Mouse (Mus musculus): ENCODE data around the gene N6amt1.

DNA sequence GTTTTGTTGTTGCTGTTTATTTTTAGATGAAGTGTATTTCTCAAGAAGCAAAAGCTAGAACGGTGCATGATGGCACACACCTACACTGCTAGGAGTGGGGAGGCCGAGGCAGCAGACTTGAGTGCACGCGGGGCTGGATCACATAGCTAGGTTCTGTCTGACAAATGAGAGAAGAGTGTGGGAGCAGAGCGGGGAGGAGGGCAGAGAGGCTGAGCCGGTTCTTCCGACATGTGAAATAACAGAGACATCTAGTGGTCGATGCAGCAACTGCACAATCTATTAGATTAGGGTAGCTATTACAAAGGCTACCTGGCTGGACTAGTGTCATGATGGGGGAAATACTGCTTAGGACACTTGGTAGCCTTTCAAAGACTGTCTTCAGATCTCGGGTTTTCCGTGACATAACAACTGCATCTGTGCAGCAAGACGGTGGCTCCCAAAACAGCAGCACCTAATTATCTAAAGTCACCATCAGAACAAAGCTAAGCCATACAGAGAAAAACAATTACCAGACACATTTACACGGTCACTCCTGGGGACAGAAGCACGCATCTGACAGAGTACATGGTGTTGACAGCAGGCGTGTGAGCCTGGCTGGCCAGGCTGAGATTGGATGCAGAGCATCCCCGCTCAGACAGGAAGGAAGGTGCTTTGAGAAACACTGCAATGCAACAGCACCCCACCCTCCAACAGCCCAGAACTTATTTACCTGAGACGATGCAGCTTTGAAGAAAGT lies 40.0 kb downstream of the N6amt1 start:
- peak; percentile 64; the same call in 1 of the 2 replicates for TF ChIP-seq CTCF (IDR thresholded peaks at IDR 0.05; ENCODE audit: extremely low read depth, insufficient read length, insufficient replicate concordance, low read depth, low read length)
- TF ChIP-seq POLR2A (IDR thresholded peaks at IDR 0.05; ENCODE audit: low read depth, low read length): no peak

Data from small intestine, adult 2 months (tissue).